Mouse (Mus musculus) embryonic facial prominence, embryonic 12.5 days (tissue): Measurements from ENCODE around the gene Ghrl. TPM values are rescaled to one million over a fixed set of nuclear protein-coding genes. Genes with fewer than 3 reads are reported as not detected.
"Not testable (repeated sequence)": the region's sequence is repeated elsewhere in the genome, so short reads cannot be mapped to it uniquely, and the experiment has no call there.

Experiments used
- ATAC-seq: fragments of 200-750 bp; cut with Nextera tagmentation; 2 replicates; pipeline ENCODE4 v1.8.0; 2017; ENCODE audit not compliant: insufficient number of reproducible peaks, insufficient read depth, low FRiP score, low TSS enrichment
- H3K27ac ChIP-seq: fragments of 300-500 bp; sonication (generic); 2 replicates; pipeline ENCODE4 v1.5.1; 2016; ENCODE audit warnings: mild to moderate bottlenecking
- H3K27me3 ChIP-seq: fragments of 300-500 bp; sonication (generic); 2 replicates; pipeline ENCODE4 v1.6.1; 2016; ENCODE audit warnings: mild to moderate bottlenecking, moderate library complexity
- H3K36me3 ChIP-seq: fragments of 300-500 bp; sonication (generic); 2 replicates; pipeline ENCODE4 v1.6.1; 2016; ENCODE audit warnings: mild to moderate bottlenecking
- H3K4me1 ChIP-seq: fragments of 300-500 bp; sonication (generic); 2 replicates; pipeline ENCODE4 v1.6.1; 2016
- H3K4me2 ChIP-seq: fragments of 300-500 bp; sonication (generic); replicated peaks from 2 replicates; pipeline ENCODE4 v1.6.1; 2016; ENCODE audit warnings: mild to moderate bottlenecking, moderate library complexity
- H3K4me3 ChIP-seq: fragments of 300-500 bp; sonication (generic); 2 replicates; pipeline ENCODE4 v1.5.1; 2016; ENCODE audit warnings: mild to moderate bottlenecking
- H3K9ac ChIP-seq: fragments of 300-500 bp; sonication (generic); 2 replicates; pipeline ENCODE4 v1.6.1; 2016; ENCODE audit warnings: mild to moderate bottlenecking, moderate library complexity
- H3K9me3 ChIP-seq: fragments of 300-500 bp; sonication (generic); 2 replicates; pipeline ENCODE4 v1.6.1; 2016; ENCODE audit warnings: mild to moderate bottlenecking, moderate library complexity
- WGBS: fragments of 180-500 bp; shearing (Covaris S2); methylation state at CpG from one replicate; pipeline ENCODE4 v1.1.7; 2016; 5-methylcytosine and 5-hydroxymethylcytosine counted together
- polyA plus RNA-seq: library from polyadenylated mRNA; unstranded; fragments of >200 nt; fragmentation: Nextera tagmentation; extraction: Ambion mirVana; gene quantifications from 2 replicates; pipeline ENCODE4 v1.2.1, GENCODE M21; 2016

The Ghrl gene
- polyA plus RNA-seq, 1 experiment from 2014 or later: not detected

DNA sequence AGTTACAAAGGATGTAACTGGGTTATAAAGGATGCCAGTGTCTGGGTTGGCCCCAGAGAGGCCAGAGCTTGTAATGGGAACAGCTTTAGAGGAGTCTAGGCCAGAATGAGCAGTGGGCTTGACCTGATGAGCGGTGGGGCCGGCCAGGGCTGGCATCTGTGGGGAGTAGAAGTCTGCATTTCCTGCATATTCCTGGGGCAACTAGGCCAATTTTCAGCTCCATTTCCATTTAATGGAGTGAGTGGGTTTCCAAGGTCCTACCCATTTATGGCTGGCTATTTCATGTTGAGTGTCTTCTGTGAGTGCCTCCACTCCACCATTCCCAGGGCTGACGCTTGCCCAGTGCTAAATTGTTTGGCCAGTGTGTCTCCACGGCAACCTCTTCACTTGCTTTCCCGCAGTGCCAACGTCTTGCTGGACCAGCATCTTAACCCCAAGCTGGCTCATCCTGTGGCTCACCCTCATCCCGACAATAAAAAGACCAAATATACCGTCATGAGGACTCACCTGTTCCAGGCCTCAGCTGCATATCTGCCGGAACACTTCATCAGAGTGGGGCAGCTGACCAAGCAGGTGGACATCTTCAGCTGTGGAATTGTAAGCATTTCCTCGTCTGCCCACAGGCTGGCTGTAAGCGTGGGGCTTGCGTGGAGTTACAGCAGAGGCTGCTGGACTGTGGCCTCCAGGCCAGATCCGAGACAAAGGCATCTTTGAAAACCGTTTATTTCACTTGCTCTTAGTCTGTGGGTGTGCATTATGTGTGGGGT is 41.3 kb downstream of the Ghrl start:
- H3K27me3 ChIP-seq: no peaks in the 10 kb centered on the region
- H3K4me1 ChIP-seq: no peaks in the 10 kb centered on the region
- H3K4me2 ChIP-seq: no peak overlapping the region
- no peak overlapping the region for H3K4me3 ChIP-seq
- no peaks in the 10 kb centered on the region for H3K36me3 ChIP-seq
- no peak overlapping the region for H3K9ac ChIP-seq
- 74% methylated on average over 14 of the region's 14 CpGs for WGBS
- no peak overlapping the region for H3K27ac ChIP-seq
- no peaks in the 10 kb centered on the region for H3K9me3 ChIP-seq
- ATAC-seq: no peak

GRCm38 (mm10) chr6:113677070-113677734 is 42.5 kb downstream of the Ghrl start:
- no peaks in the 10 kb centered on the region for H3K36me3 ChIP-seq
- WGBS: 54% methylated on average over 14 of the region's 14 CpGs
- no peaks in the 10 kb centered on the region for H3K4me1 ChIP-seq
- H3K9ac ChIP-seq: no peak overlapping the region
- H3K4me3 ChIP-seq: no peak overlapping the region
- no peaks in the 10 kb centered on the region for H3K9me3 ChIP-seq
- H3K27ac ChIP-seq: no peak overlapping the region
- ATAC-seq: no peak
- no peak overlapping the region for H3K4me2 ChIP-seq
- no peaks in the 10 kb centered on the region for H3K27me3 ChIP-seq

DNA sequence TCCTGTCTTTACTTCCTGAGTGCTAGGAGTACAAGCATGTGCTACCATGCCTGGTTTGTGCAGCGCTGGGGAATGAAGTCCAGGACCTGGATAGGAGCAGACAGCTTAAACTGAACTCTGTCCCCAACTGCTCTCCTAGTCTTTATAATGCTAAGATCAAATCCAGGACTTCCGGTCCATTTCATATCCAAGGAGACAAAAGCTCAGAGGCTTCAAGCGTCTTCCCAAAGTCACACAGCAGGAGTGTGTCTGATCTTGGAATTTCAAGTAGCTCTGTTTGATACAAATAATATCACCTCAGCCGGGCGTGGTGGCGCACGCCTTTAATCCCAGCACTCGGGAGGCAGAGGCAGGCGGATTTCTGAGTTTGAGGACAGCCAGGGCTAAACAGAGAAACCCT is 43.7 kb downstream of the Ghrl start:
- H3K9me3 ChIP-seq: no peaks in the 10 kb centered on the region
- no peak overlapping the region for H3K4me3 ChIP-seq
- WGBS: 93% methylated on average over 9 of the region's 9 CpGs

DNA sequence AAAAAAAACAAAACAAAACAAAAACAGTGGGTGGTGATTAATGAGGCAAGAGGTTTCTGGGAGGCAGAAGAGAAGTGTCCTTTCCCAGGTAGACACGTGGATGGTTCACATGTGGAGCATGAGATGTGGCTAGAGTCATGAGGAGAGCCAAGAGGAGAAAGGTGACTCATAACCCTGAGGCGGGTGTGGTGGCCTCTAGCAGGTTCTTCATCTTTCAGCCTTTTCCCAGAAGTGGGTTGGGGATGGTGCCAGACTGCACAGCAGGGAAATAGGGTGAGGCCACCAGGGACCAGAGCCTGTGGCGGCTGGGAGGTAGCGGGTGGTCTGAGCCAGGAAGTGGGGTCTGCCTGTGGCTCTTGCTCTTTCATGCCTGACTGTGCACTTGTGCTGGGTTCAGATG is 44.4 kb downstream of the Ghrl start:
- Histone ChIP-seq H3K4me1 (no peaks in the 10 kb centered on the region), H3K4me3 (no peak overlapping the region), H3K27ac (no peak overlapping the region), H3K36me3 (no peaks in the 10 kb centered on the region), H3K4me2 (no peak overlapping the region), H3K9ac (no peak overlapping the region), H3K9me3 (no peaks in the 10 kb centered on the region), H3K27me3 (no peaks in the 10 kb centered on the region)
- no peak for ATAC-seq
- 64% methylated on average over 4 of the region's 4 CpGs for whole genome bisulfite sequencing

More for the DNA sequence above, 43.7 kb downstream of the Ghrl start:
- Histone ChIP-seq H3K27ac (no peak overlapping the region), H3K27me3 (no peaks in the 10 kb centered on the region), H3K36me3 (no peaks in the 10 kb centered on the region), H3K4me2 (no peak overlapping the region), H3K4me1 (no peaks in the 10 kb centered on the region), H3K9ac (no peak overlapping the region)
- no peak for ATAC-seq

- H3K4me1 ChIP-seq: peaks cover 15% of the 10 kb centered on the region
- no peaks in the 10 kb centered on the region for H3K36me3 ChIP-seq
- no peaks in the 10 kb centered on the region for H3K27me3 ChIP-seq
- H3K9ac ChIP-seq: no peak overlapping the region
- ATAC-seq: no peak
- H3K9me3 ChIP-seq: no peaks in the 10 kb centered on the region
- no peak overlapping the region for H3K27ac ChIP-seq
- WGBS: 77% methylated on average over 6 of the region's 6 CpGs
- no peak overlapping the region for H3K4me2 ChIP-seq
- no peak overlapping the region for H3K4me3 ChIP-seq
These were observed 46.7 kb downstream of the Ghrl start for GRCm38 (mm10) chr6:113672989-113673388.

GRCm38 (mm10) chr6:113672029-113672428 is 47.7 kb downstream of the Ghrl start:
- H3K27me3 ChIP-seq, H3K4me2 ChIP-seq, H3K4me3 ChIP-seq, H3K36me3 ChIP-seq, ATAC-seq, H3K27ac ChIP-seq, H3K9me3 ChIP-seq, H3K9ac ChIP-seq: not testable (repeated sequence)
- H3K4me1 ChIP-seq: peaks cover 19% of the 10 kb centered on the region
- WGBS: 67% methylated on average over 1 of the region's 1 CpGs

DNA sequence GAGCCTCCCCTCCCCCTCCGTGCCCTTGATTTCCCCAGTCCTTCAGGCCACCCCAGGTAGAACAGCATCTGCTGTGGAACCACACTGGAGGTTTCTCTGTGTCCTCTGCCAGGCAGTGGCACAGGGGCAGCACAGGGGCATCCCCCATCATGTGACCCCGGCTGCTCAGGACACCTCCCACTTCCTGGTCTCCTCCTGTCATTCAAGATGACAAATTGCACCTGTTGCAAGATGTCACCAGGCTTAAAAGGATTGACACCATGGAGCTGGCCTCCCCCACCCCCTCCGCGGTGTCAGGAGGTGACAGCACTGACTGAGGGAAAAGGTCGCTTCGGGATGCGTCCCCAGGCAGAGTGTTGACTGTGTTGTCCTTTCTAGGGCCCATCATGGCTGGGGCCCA is 49.9 kb downstream of the Ghrl start:
- Histone ChIP-seq H3K4me3 (no peak overlapping the region), H3K4me1 (peaks cover 19% of the 10 kb centered on the region), H3K27ac (peak overlapping the region; percentile 72; the same call in 1 of the 2 replicates), H3K36me3 (no peaks in the 10 kb centered on the region), H3K27me3 (no peaks in the 10 kb centered on the region), H3K9me3 (0 out of 2 replicates have a peak, but pooled peaks cover 4% of the 10 kb centered on the region), H3K4me2 (no peak overlapping the region), H3K9ac (no peak overlapping the region)
- no peak for ATAC-seq
- WGBS: 75% methylated on average over 7 of the region's 7 CpGs

DNA sequence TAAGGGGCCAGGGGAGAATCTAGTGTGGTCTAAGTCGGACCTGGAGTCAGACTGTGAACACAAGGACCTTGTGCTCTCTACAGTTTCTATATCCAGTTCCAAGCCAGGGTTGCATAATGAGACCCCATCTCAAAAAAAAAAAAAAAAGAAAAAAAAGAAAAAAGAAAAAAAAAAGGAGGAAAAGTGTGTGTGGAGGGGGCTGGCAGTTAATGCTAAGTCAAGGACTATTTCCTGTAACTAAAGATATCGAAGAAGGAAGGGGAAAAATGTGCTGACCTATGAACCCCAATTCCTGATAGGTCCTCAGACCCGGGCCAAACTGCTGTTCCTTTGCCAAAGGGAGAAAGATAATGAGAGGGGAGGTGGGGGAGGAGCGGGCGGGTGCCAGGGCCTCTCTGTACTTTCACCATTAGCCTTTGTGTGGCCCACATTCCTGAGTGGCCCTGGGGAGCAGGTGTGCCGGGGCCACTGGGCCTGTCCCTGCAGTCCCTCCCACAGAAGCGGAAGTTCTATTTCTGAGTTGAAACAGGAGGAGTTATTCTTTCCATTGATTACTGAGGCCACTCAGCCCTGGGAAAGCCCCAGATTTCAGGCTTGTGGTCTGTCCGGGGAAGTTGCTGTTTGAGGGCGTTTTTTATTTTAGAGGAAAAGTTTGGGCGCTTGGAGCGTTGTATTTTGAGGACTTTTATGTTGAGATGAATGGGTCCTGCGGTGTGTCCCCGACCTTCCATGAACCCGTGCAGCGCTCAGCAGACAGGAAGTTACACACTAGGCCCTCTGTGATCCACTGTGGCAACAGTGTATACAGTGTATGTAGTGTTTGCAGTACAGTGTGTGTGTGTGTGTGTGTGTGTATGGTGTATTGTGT is 51.2 kb downstream of the Ghrl start:
- Histone ChIP-seq H3K27ac (peak overlapping the region; percentile 72), H3K27me3 (no peaks in the 10 kb centered on the region), H3K9ac (no peak overlapping the region), H3K4me3 (no peak overlapping the region), H3K9me3 (0 out of 2 replicates have a peak, but pooled peaks cover 4% of the 10 kb centered on the region), H3K36me3 (no peaks in the 10 kb centered on the region), H3K4me2 (0 out of 2 replicates have a peak overlapping the region, but pooled peaks have one; percentile 7), H3K4me1 (peaks cover 19% of the 10 kb centered on the region)
- WGBS: 23% methylated on average over 15 of the region's 15 CpGs
- ATAC-seq: peak; percentile 74; the same call in 1 of the 2 replicates

DNA sequence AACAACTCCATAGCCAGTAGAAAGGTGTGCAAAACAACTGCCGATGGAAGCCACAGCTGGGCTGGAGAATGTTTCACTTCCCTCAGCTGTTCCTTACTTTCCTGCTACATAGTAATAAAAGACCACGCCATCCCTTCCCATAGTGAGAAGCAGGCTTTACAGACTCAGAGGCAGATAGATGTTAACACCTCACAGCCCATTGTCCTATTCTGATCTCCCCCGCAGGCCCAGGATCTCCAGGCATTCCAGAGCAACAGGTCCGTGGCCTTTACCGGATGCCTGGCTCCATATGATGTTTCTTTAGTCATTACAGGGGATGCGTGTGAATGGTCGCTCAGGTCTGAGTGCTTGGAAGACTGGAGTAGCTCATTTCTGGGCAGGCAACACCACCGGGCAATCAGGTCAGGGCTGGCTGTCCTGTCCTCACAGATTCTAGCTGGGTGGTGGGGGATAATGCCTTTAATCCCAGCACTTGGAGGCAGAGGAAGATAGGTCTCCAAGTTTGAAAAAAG is 52.0 kb downstream of the Ghrl start:
- Histone ChIP-seq H3K4me3 (no peak overlapping the region), H3K4me1 (peaks cover 19% of the 10 kb centered on the region), H3K4me2 (no peak overlapping the region), H3K9me3 (0 out of 2 replicates have a peak, but pooled peaks cover 4% of the 10 kb centered on the region), H3K9ac (no peak overlapping the region), H3K27me3 (no peaks in the 10 kb centered on the region), H3K27ac (no peak overlapping the region), H3K36me3 (no peaks in the 10 kb centered on the region)
- no peak for ATAC-seq
- 52% methylated on average over 8 of the region's 8 CpGs for WGBS
